Mouse (Mus musculus): ENCODE results near the gene Scube3.

The Scube3 gene

DNA sequence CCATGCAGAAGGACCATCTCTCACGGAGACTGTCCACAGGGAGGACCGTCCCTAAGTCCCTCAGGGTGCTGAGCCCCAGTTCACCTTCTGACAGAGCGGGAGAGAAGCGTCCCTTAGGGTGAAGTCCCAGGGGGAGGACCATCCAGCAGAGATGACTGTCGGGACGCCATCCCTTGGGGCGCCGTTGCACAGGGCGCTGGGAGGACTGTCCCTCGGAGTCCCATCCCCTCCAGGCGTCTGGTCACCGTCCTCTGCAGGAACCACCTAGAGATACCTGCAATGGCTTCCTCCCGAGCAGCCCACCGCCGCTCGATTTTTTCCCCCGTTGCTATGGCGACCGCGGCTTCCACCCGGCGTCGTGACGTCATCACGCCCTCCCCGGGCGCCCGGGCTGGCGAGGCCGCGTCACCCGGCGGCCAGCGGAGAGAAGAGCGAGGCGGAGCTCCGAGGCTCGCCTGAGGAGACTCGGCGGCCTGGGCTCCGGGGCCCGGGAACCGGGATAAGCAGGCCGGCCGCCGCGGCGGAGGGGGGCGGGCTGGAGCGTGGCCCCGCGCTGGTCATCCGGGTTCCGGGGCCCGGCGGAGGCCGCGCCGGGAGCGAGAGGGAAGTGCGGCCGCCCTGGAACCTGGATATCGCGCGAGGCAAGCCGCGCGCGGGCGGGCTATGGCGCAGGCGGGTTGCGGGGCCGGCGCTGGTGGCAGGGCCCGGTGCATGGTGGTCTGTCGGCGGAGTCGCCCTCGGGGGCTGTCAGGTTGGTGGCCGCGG is 35.0 kb downstream of the Scube3 start, which contains the start of gene Zfp523:
Gene Zfp523 (plus strand): TSS at position 355 of the 765 bp plus-strand sequence.
- DNase-seq (ENCODE audit: low read depth, low spot score) = peak; percentile 62

DNA sequence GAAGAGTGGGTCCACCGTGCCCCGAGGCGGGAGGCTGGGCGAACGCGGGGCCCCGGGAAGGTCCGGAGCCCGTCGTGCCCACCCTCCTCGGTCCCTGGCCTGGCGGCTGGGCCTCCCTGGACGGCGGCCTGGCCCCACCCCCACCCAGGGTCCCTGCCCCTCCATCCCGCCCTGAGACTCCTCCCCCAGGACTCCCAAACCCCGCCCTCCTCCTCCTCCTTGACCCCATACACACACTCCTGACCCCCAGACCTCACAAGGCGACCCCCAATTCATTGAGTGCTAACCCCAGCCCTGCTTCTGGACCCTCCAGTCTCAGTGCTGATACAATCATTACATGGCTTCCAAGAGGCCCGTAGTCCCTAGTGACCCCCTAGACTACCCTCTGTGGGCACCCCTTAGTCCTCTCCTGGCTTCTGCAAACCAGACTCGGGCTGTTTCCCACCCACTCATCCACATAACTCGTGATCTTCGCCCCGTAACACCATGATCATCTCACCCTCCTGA is 35.7 kb downstream of the Scube3 start:
- DNase-seq (ENCODE audit: low read depth, low spot score) = no peak

DNA sequence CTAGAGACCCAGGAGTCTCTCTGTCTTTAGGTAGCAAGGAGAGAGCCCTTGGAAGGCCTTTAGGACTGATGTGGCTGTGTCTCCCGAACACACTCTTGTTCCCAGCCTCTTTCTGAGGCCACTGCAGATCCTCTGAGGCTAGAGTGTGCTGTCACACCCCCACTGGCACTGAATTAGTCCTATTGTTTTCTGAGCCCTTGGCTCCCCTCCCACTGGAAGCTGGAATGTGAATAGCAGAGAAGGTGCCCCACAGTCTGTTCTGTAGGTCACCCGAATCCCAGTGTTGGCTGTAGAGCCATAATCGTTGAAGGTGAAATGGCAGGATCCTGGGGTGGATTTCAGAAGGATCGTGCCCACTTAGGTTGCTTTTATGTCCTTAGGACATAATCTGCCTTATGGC is 38.4 kb downstream of the Scube3 start:
- DNase-seq (ENCODE audit: low read depth, low spot score) = no peak

DNA sequence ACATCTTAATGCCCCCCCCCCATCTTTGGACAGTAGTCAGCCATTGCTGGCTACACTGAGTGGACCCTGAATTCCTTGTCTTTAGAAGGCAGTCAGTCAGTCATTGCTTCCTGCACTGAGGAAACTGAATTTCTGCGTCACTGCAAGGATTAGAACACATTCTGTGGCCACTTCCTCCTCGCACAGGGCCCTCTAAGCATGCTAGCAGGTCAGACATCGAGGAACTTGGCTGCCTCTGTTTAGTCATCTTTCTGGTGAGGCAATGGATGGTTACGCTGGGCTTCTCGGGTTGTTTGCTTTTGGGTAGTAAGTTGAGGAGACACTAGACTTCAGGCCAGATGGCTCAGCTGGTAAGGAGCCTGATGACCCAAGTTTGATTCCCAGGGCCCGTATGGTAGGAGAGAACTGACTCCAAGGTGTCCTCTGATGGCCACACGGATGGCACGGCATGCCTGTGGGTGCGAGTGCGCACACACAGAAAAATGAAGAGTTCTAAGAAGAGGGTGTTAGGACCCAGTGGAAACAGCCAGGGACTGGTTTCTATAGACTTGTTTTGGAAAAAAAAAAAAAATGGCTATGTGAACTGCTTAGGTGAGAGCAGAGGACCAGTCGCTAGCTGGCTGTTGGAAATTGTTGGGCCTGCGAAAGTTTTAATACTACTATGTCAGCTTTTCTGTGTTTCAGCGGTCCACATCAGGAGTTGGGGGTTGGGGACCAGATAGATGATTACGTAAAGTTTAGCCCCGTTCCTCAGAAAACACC is 39.0 kb downstream of the Scube3 start:
- DNase-seq (ENCODE audit: low read depth, low spot score) = no peak

DNA sequence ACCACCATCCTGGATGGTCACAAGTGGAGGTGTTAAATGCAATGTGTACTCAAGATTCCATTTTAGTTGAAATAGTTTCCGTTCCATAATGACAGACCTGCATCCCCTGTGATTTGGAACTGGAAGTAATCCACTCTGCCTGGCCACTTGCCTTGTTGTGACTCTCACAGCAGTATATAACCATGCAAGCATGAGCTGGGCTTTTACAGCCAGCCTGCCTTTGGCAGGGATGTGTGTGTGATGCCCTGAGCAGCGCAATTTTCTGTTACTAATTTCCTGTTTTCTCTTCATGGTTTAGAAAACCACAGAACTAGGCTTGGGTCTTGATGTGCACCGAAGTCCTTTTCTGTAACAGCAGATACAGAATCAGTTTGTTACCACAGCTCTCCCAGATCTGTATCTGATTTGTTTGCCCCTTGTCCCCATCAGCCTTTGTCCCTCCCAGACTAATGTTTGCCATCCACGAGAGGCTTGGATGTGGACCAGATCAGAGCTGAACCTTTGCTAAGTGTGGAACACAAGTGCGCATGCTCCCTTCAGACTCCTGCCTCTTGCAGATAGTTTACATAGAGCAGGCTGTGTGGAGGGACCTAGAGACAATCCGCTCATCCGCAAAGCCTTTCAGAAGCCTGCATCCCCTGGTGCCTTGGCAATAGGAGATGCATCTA is 43.2 kb downstream of the Scube3 start:
- DNase-seq (ENCODE audit: low read depth, low spot score) = no peak

DNA sequence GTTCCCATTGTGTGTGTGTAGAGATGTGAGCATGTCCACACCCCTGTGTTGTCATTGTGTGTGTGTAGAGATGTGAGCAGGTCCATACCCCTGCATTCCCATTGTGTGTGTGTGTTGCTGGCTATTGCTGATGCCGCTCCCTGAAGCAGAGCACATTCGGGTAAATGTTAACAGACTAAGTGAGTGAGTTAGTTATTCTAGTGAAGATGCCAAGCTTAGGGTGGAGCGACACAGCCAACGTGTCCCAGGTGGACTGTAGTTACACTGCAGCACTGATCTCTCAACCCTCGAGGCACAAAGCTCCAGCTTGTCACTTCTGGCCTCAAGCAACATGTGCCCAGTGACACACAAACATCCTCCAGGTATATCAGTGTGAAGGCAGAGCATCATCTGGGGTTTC is 46.4 kb downstream of the Scube3 start:
- DNase-seq (ENCODE audit: low read depth, low spot score) = no peak

DNA sequence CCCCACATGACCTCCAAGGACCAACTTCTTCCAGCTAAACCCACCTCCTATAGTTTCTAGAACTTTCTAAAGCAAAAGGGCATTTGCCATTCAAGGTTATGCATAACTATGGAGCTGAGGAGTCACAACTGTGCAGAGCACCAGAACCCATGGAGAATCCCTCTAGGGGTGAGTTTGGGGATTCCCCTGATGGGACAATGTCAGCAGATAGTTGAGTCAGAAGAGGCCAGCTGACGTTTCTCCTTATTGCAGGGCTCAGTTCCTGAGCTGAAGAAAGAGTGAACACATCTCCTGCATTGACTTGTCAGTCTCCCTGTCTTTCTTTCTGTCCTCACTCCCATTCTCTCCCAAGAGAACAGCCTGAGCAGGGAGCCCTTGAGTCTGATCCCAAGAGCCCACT is 50.8 kb downstream of the Scube3 start:
- no peak for DNase-seq (ENCODE audit: low read depth, low spot score)

DNA sequence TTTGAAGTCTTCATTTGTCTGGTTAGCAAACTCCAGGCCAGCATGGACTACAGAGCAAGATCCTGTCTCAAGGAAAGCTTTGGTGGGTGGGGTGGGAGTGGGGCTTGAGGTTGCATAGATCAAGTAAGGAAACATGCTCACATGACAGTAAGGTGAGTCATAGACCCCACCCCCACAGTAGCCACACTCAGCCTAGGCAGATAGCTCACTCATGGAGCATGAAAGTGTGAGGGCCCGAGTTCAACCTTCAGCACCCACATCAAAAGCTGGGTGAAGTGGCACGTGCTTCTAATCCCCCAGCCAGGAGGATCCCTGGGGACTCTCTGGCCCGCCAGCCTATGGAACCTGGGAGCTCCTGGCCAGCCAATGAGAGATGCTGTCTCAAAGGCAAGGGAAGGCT is 51.6 kb downstream of the Scube3 start:
- no peak for DNase-seq (ENCODE audit: low read depth, low spot score)

DNA sequence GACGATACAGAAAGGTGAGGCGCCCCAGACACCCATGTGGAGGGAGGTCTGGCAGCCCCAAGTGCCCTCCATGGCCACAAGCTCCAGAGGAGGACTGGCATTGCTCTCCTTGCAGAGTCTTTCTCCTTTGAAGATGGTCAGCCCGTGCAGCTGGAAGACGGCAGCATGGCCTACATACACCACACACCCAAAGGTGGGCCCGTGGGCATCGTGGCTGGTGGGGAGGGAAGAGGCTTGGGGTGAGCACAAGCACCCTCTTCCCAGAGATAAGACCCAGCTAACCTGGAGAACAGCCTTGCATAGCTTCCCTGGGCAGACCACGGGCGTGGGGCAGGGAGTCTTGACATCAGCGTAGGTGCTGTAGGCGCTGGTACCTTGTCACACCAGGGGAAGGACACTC is 53.1 kb downstream of the Scube3 start:
- DNase-seq (ENCODE audit: low read depth, low spot score) = no peak

DNA sequence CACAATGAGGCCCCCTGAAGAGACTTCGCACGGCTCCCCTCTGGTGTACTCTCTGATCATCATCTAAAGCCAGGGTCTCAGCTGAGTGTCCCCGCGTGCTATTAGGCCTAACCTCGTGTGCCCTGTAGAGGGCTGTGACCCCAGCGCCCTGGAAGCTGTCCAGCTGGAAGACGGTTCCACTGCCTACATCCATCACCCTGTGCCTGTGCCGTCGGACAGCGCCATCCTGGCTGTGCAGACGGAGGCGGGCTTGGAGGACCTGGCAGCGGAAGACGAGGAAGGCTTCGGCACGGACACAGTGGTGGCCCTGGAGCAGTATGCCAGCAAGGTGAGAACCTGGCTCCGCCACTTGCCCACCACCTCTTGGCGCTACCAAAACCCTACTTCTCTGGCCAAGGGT is 55.7 kb downstream of the Scube3 start:
- no peak for DNase-seq (ENCODE audit: low read depth, low spot score)

DNA sequence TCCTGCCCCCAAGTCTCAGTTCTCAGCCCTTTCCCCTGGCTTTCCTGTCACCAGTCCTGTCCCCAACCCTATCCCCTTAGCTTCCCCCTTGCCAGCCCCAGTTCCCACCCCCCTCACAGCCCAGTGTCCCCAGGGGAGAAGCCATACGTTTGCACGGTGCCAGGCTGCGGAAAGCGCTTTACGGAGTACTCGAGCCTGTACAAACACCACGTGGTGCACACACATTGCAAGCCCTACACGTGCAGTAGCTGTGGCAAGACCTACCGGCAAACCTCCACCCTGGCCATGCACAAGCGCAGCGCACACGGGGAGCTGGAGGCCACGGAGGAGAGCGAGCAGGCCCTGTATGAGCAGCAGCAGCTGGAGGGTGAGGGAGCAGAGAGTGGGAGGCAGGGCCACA is 60.0 kb downstream of the Scube3 start:
- no peak for DNase-seq (ENCODE audit: low read depth, low spot score)

DNA sequence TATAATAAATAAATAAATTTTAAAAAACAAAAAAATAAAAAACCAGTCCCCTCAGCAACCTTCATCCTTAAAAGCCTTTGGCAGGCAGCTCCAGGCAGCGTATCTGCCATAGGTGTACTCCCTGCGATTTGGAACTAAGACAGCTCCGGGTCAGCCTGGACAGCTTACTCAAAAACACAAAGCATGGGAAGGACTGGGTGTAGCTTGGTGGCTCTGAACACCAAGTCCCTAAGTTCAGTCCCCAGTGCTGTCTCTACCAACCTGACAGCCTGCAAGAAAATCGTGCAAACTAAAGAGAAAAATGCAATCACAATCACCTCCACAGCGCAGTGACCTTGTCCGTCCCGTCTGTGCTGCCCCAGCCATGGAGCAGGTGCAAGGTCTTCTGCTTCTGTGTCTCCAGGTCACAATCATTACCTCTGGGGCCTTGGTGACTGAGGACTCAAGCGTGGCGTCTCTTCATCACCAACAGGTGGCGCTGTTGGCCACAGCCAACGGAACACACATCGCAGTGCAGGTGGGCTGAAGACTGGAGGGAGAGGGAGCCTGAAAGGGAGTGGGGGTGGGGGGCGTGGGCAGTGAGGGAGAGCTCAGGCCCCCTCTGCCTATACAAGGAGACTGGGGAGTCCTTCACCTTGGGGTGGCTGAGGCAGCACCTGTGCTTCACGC is 62.2 kb downstream of the Scube3 start:
- DNase-seq (ENCODE audit: low read depth, low spot score) = peak; percentile 27

DNA sequence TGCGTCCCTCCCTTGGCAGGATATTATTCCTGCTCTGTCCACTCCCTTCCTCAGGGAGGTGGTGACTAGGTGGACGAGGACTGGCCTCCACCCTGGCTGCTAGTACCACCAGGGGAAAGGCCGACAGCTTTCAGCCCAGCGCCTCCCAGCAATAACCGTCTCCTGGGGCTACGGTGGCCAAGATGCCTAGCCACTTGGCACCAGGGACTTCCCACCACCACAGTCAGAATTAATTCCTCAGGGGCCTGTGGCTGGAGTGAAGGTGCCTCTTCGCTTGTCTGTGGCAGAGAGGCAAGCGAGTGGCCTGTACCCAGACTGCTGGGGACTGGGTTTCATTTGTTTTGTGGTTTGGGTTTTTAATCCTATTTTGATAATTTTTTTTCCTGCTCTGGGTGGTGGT is 63.5 kb downstream of the Scube3 start:
- no peak for DNase-seq (ENCODE audit: low read depth, low spot score)

DNA sequence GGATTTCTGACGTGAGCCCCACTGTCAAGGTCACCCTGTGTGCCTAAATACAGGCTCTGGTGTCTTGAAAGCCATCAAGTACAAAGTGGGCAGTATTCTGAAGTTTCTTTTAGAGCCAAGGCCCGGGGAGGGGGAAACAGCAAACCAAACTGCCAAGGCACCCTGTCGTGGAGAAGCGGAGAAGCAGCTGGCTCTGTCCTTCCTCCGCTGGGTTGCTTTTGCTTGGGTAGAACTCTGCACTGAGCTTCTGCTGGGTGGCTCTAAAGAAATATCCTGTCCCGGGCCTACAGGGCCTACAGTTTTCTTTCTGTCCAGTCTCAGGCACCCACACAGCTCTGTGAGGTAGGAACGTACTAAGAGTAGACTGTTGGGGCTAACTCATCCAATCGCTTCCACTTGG is 65.2 kb downstream of the Scube3 start:
- no peak for DNase-seq (ENCODE audit: low read depth, low spot score)

DNA sequence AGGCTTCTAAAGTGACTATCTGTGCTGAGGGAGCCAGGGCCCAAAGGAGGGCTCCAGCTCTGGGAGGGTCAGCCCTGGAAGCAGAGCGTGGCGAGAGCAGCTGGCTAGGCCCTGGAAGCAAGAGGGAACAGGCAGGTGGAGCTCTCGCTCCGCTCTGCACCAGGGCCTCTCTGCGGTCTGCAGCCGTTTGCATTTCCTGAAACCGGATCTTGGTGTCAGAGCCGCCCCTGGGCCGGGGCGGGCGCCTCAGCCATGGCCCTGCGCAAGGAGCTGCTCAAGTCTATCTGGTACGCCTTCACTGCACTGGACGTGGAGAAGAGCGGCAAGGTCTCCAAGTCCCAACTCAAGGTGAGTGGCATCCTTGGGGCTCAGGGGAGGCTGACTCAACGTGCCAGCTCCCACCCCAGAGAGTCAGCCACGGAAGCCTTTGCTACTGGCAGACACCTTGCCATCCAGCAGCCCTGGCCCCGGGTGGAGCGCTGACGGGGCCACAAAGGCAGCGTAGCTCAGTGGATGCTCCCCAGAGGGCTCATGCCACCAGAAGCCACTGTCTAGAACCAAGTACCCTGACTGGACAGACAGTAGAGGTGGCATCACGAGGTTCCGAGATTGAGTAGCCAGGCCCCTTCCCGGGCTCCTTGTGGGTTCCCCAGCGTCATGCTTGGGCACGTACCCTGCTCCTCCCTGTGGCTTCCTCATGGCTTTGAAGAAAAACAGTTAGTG is 65.8 kb downstream of the Scube3 start, which contains the start of gene Def6:
Gene Def6 (plus strand): TSS at position 188 of the 723 bp plus-strand sequence.
- no peak for DNase-seq (ENCODE audit: low read depth, low spot score)

DNA sequence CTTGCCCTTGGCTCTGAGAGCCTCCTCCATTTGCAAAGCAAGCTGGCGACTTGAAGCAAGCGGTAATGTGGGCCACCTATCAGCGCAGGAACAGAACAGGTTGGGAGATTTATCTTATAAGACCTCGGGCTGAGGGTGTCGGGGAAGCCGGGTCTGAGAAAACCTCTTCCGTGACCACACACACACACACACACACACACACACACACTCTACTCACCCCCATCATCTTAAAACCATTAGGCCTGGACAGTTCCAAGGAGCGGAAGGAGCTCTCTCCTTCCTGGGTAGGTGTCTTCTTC is 66.3 kb downstream of the Scube3 start:
- DNase-seq (ENCODE audit: low read depth, low spot score) = no peak

DNA sequence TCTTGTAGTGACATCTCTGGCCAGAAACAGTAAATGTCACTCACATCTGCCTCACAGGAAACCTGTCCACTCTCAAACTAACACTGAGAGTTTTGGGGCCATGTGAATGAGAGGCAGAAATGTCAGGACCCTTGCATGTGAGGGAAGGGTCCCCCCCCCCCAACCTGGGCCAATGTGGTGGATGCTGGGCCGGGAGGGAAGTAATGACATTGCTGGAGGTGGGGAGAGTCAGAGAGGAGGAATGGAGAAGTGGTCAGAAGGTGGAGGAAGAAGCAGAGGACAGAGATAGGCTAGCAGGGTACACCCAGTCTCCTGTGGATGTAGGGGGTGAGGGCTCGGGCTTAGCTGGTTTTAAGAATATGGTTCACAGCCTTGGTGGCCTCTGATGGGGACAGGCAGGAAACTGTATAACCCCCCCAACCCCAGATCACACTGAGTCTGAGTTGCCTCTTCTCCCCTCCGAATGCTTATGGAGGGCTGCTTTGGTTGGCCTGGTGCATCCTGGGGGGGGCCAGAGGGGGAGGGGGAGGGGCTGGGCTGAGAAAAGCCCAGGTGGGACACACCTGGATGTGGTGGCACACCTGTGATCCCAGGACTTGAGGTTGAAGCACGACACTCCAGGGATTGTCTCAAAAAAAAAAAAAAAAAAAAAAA is 67.6 kb downstream of the Scube3 start:
- DNase-seq (ENCODE audit: low read depth, low spot score) = no peak

DNA sequence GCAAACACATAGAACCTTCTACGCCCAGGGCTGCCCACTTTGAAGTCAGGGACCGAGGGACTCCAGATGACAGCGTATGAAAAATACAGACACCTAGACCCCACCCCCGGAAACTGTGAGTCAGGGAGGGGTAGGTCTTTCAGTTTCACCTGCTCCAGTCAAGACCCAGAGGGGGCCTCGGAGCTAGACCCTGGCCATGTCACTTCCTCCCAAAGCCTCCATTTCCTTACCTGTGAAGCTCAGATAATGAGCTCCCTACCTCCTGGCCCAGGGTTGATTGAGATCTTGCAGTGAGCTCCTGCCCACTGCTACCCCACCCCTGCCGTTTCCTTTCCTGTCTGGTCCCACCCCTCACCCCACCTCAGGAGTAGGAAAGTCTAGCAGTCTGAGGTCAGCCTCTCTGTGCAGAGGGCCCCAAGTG is 70.0 kb downstream of the Scube3 start:
- no peak for DNase-seq (ENCODE audit: low read depth, low spot score)

DNA sequence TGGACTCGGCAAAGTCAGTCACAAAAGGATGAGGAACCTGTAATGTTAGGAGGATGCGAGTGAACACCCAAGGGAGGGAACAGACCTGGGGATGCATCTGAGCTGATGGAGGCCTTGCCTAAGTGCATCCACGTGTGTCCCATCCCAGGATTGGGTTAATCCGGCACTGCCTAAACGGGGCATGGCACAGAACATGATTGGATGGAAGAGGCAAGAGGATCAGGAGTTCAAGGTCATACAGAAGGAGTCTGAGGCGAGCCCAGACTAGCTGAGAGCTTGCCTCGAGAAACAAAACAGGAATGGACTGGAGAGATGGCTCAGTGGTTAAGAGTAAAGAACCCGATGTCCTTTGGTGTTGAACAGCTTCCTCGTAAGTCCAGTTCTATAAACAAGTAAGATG is 70.5 kb downstream of the Scube3 start:
- no peak for DNase-seq (ENCODE audit: low read depth, low spot score)

DNA sequence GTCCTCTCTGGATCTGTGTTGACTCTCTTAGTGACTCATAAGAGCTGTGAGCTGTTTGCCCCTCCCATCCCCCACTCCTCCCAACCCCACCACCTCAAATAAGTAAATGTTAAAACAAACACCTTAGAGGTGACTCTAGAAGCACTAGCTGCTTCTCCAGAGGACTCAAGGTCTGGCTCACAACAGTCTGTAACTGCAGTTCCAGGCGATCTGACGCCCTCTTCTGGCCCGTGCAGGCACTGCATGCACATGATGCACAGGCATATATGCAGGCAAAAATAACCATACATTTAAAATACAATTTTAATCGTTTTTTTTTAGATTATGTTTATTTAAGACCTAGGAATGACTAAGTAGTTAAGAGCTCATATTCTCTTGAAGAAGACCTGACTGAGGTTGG is 71.3 kb downstream of the Scube3 start:
- no peak for DNase-seq (ENCODE audit: low read depth, low spot score)

DNA sequence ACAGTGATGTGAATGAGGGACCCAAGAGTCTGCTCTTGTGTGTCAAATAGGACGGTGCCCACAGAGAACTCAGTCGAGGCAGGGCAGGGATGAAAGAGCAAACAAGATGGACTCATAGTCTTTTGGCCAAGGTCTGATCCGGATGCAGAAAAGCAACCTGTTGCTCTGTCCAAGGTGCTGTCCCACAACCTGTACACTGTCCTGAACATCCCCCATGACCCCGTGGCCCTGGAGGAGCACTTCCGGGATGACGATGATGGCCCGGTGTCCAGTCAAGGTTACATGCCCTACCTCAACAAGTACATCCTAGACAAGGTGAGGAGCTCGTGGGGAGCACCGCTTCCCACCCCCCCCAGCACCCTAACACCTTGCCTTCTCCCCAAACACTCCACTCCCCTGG is 74.8 kb downstream of the Scube3 start:
- no peak for DNase-seq (ENCODE audit: low read depth, low spot score)

Data from telencephalon, adult 2 months (tissue).